Mouse (Mus musculus) thymus, postnatal 25 days (tissue): ENCODE results near the gene Gm10670.
"Not testable (repeated sequence)": the region's sequence is repeated elsewhere in the genome, so short reads cannot be mapped to it uniquely, and the experiment has no call there.

Experiments
- DNase-seq: peaks from one replicate; pipeline ENCODE4 v3.0.0; 2022

The Gm10670 gene

GRCm38 (mm10) chr7:20474825-20475224, at the start of gene Gm10670:
Gm10670 (minus strand) TSS chr7:20474925.
- DNase-seq: not testable (repeated sequence)

GRCm38 (mm10) chr7:20510434-20510833, 35.7 kb upstream of the Gm10670 start, which contains the start of gene Vmn1r103:
Vmn1r103 (minus strand) TSS chr7:20510534.
- not testable (repeated sequence) for DNase-seq

GRCm38 (mm10) chr7:20442493-20442892, 32.2 kb downstream of the Gm10670 start, which contains the start of gene Vmn1r101:
Vmn1r101 (minus strand) TSS chr7:20442593.
- DNase-seq: not testable (repeated sequence)
